Mouse (Mus musculus): Measurements from ENCODE around the gene Rplp2.
A peak's percentile ranks its signal among the peaks of the same experiment; 100 is the strongest.

GRCm38 (mm10) chr7:141467230-141468030 is 20.3 kb downstream of the Rplp2 start, which contains the start of gene Cd151:
- TF ChIP-seq POLR2A (IDR thresholded peaks at IDR 0.05; ENCODE audit: low read depth, low read length) (peak; percentile 70), CTCF (conservative IDR thresholded peaks at IDR 0.05; ENCODE audit: insufficient read depth, insufficient read length, low read depth, low read length) (no peak)
